Mouse (Mus musculus) left cerebral cortex, postnatal 10 days (tissue): Measurements from ENCODE around the gene Rab11fip3. TPM values are rescaled to one million over a fixed set of nuclear protein-coding genes. Genes with fewer than 3 reads are reported as not detected.

Source experiments
- DNase-seq, 2 experiments: peaks; one replicate each; pipeline ENCODE4 v3.0.0; 2021 to 2022; ENCODE audit warnings: low spot score in 2 of 2, mixed read lengths in 1 of 2; ENCODE audit errors: extremely low spot score in 1 of 2
- intact Hi-C: fragments of 180-260 bp; cut with DNase I; formaldehyde crosslinking; loops from one replicate; pipeline ENCODE4 v1.15.1; 2025
- total RNA-seq, 2 experiments: library from RNA; stranded (reverse); gene quantifications; 2 replicates each; pipeline ENCODE4 v1.2.3; 2021

Gene Rab11fip3
- total RNA-seq, 2 experiments from 2014 or later = 67.5 to 73.8 TPM

- peak in 1 of 2 experiments; percentile 43 for DNase-seq
- intact Hi-C loops = no loop called here
These were observed 118.0 kb downstream of the Rab11fip3 start for GRCm38 (mm10) chr17:25951225-25951802.

- DNase-seq = no peak
- intact Hi-C loops = no loop called here
These were observed 118.6 kb downstream of the Rab11fip3 start for GRCm38 (mm10) chr17:25950706-25951105.

GRCm38 (mm10) chr17:25949981-25950380 is 119.4 kb downstream of the Rab11fip3 start:
- intact Hi-C loops = no loop called here
- no peak for DNase-seq

GRCm38 (mm10) chr17:25948051-25948450 is 121.3 kb downstream of the Rab11fip3 start:
- DNase-seq = peak in 1 of 2 experiments; percentile 30

GRCm38 (mm10) chr17:25947576-25947975 is 121.8 kb downstream of the Rab11fip3 start:
- no peak for DNase-seq
- intact Hi-C loops = no loop called here

More at GRCm38 (mm10) chr17:25948051-25948450, 121.3 kb downstream of the Rab11fip3 start:
- intact Hi-C loops = no loop called here

- DNase-seq = no peak
- intact Hi-C loops = no loop called here
These were observed 122.5 kb downstream of the Rab11fip3 start for GRCm38 (mm10) chr17:25946891-25947290.

- DNase-seq = no peak
- intact Hi-C loops = no loop called here
These were observed 123.0 kb downstream of the Rab11fip3 start for GRCm38 (mm10) chr17:25946349-25946748.

GRCm38 (mm10) chr17:25945517-25946155 is 123.7 kb downstream of the Rab11fip3 start:
- no peak for DNase-seq
- intact Hi-C loops = no loop called here

- intact Hi-C loops = no loop called here
- no peak for DNase-seq
These were observed 124.8 kb downstream of the Rab11fip3 start, which contains the start of the genes Pigq and Nhlrc4 for GRCm38 (mm10) chr17:25944366-25945163. Gene Pigq (minus strand): TSS chr17:25944936. Gene Nhlrc4 (minus strand): TSS chr17:25944961.

- intact Hi-C loops = no loop called here
- no peak for DNase-seq
These were observed 125.6 kb downstream of the Rab11fip3 start for GRCm38 (mm10) chr17:25943769-25944168.

GRCm38 (mm10) chr17:25943221-25943620 is 126.1 kb downstream of the Rab11fip3 start:
- no peak for DNase-seq
- intact Hi-C loops = no loop called here

GRCm38 (mm10) chr17:25942597-25943151 is 126.7 kb downstream of the Rab11fip3 start:
- DNase-seq = no peak
- intact Hi-C loops = no loop called here

GRCm38 (mm10) chr17:25941511-25942241 is 127.7 kb downstream of the Rab11fip3 start:
- intact Hi-C loops = no loop called here

More at GRCm38 (mm10) chr17:25941511-25942241, 127.7 kb downstream of the Rab11fip3 start:
- DNase-seq = peak; percentile 46 to 88

Other genes starting within 250 kb of the Rab11fip3 start
- gene Wdr24, start 245.9 kb downstream of the Rab11fip3 start, total RNA-seq = 10 to 100 TPM; 20.4 to 24.6 TPM
- 10 to 100 TPM; 59.9 to 61.5 TPM for gene Jmjd8, start 240.7 kb downstream of the Rab11fip3 start, total RNA-seq
- gene Stub1, start 236.2 kb downstream of the Rab11fip3 start, total RNA-seq = 100 to 1,000 TPM; 168 to 171 TPM
- 10 to 100 TPM; 84.5 to 94.2 TPM for gene Rhbdl1, start 232.3 kb downstream of the Rab11fip3 start, total RNA-seq
- 10 to 100 TPM; 28.7 to 29.9 TPM for gene Gm20683, start 227.8 kb downstream of the Rab11fip3 start, total RNA-seq
- gene Rhot2, start 224.7 kb downstream of the Rab11fip3 start, total RNA-seq = 10 to 100 TPM; 68.8 to 74.7 TPM
- gene Wdr90, start 208.1 kb downstream of the Rab11fip3 start, total RNA-seq = 10 to 100 TPM; 34.0 to 35.6 TPM
- 10 to 100 TPM; 27.7 to 31.4 TPM for gene Mcrip2, start 200.8 kb downstream of the Rab11fip3 start, total RNA-seq
- gene Mettl26, start 194.5 kb downstream of the Rab11fip3 start, total RNA-seq = 10 to 100 TPM; 34.8 to 36.0 TPM
- gene Wfikkn1, start 188.7 kb downstream of the Rab11fip3 start, total RNA-seq = 1 to 10 TPM in 1 of 2 experiments, under 1 TPM in 1; 0.63 to 1.4 TPM
- 10 to 100 TPM; 46.2 to 53.4 TPM for gene Rab40c, start 149.8 kb downstream of the Rab11fip3 start, total RNA-seq
- gene Pigq, start 124.6 kb downstream of the Rab11fip3 start, total RNA-seq = 100 to 1,000 TPM; 123 to 126 TPM
- not detected for gene Nhlrc4, start 124.6 kb downstream of the Rab11fip3 start, total RNA-seq
- gene A930017K11Rik, start 117.0 kb downstream of the Rab11fip3 start, total RNA-seq = not detected
- 10 to 100 TPM; 41.5 to 42.5 TPM for gene Capn15, start 83.8 kb downstream of the Rab11fip3 start, total RNA-seq
- gene Decr2, start 20.8 kb upstream of the Rab11fip3 start, total RNA-seq = 10 to 100 TPM; 25.2 to 27.2 TPM
- gene Nme4, start 26.0 kb upstream of the Rab11fip3 start, total RNA-seq = 1 to 10 TPM; 3.0 to 3.9 TPM
- 1 to 10 TPM; 9.0 to 9.9 TPM for gene Tmem8, start 43.7 kb upstream of the Rab11fip3 start, total RNA-seq
- 10 to 100 TPM; 78.1 to 82.1 TPM for gene Mrpl28, start 53.9 kb upstream of the Rab11fip3 start, total RNA-seq
- gene Axin1, start 69.1 kb upstream of the Rab11fip3 start, total RNA-seq = 10 to 100 TPM; 24.0 to 26.2 TPM
- 1 to 10 TPM in 1 of 2 experiments, under 1 TPM in 1; 0.67 to 1.1 TPM for gene Pdia2, start 129.5 kb upstream of the Rab11fip3 start, total RNA-seq
- gene Rgs11, start 133.4 kb upstream of the Rab11fip3 start, total RNA-seq = 10 to 100 TPM; 72.4 to 73.3 TPM
- 100 to 1,000 TPM; 228 to 258 TPM for gene Arhgdig, start 138.2 kb upstream of the Rab11fip3 start, total RNA-seq
- 10 to 100 TPM; 18.2 to 21.3 TPM for gene Fam234a, start 174.7 kb upstream of the Rab11fip3 start, total RNA-seq
- gene Luc7l, start 183.3 kb upstream of the Rab11fip3 start, total RNA-seq = 10 to 100 TPM; 83.1 to 83.4 TPM